Mouse (Mus musculus) erythroblast, embryonic 14.5 days (primary cell): ENCODE measurements around the gene Tor4a.

Experiments
- GATA1 ChIP-seq: IDR thresholded peaks from 2 replicates; pipeline ENCODE4 v1.6.1; 2012; ENCODE audit warnings: low read length, inconsistent platforms, mixed read lengths
- TAL1 ChIP-seq: IDR thresholded peaks from 3 replicates; pipeline ENCODE4 v1.6.1; 2012; ENCODE audit warnings: low read length, inconsistent platforms, mixed read lengths

GRCm38 (mm10) chr2:25157655-25158054 lies 39.0 kb downstream of the Tor4a start:
- TF ChIP-seq TAL1 = no peak
- no peak for TF ChIP-seq GATA1
